In the genomic region with DNA sequence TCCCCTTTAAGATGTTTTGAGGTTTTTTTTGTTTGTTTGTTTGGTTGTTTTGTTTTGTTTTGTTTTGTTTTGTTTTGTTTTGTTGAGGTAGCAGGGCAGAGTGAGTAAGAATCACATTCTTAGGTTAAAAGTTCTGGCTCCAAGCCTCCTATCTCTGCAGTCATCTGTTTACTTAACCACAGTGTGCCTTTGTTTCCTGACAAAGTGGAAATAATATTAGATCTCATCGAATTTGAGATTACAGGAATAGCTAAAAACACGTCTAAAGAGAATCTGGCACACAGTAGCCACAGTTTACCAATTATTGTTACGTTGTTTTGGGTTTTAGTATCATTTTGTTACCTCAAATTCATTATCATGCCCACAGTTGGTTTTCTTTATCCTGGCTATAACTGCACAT, we compare ENCODE assay signal across 21 mouse cellular contexts. TPM values are rescaled to one million over a fixed set of nuclear protein-coding genes. Genes with fewer than 3 reads are reported as not detected.
A peak's percentile ranks its signal among the peaks of the same experiment; 100 is the strongest.
DNase-seq lines count a peak whose midpoint lies in the region; ATAC-seq and TF ChIP-seq lines count a peak whose summit lies in the region.
"Had no signal": no experiment of that assay in that cellular context is flagged by ENCODE, and none has a peak within 500 bp of the region (broad histone marks: within the 10 kb centered on the region; RNA-seq: fewer than 3 reads in every experiment).

No protein-coding gene starts in this region.

- peaks cover 11% of the 10 kb centered on the region; the same call in 1 of the 2 replicates for H3K4me1 ChIP-seq in heart, embryonic 12.5 days (replicated peaks)
- H3K4me1 ChIP-seq in heart, postnatal 0 days (ENCODE audit: control insufficient read depth, insufficient read depth), result no peaks in the 10 kb centered on the region
- peaks cover 3% of the 10 kb centered on the region; the same call in 1 of the 2 replicates for H3K4me1 ChIP-seq in forebrain, embryonic 10.5 days

- H3K9me3 ChIP-seq in heart, embryonic 12.5 days (replicated peaks), result no peaks in the 10 kb centered on the region
- no peaks in the 10 kb centered on the region for H3K9me3 ChIP-seq in heart, postnatal 0 days (replicated peaks; ENCODE audit: control insufficient read depth, low read length)
- no peaks in the 10 kb centered on the region for H3K9me3 ChIP-seq in forebrain, embryonic 10.5 days
- H3K9me3 ChIP-seq: embryonic facial prominence, embryonic 10.5 days; hindbrain, embryonic 10.5 days had no signal

- H3K4me2 ChIP-seq in heart, embryonic 12.5 days, result no peak overlapping the region
- no peak overlapping the region for H3K4me2 ChIP-seq in heart, postnatal 0 days (ENCODE audit: low read depth, low read length)
- H3K4me2 ChIP-seq: hindbrain, embryonic 14.5 days had no signal

- H3K36me3 ChIP-seq in heart, embryonic 12.5 days, result peaks cover 8% of the 10 kb centered on the region
- H3K36me3 ChIP-seq in heart, postnatal 0 days (replicated peaks; ENCODE audit: control insufficient read depth, insufficient read depth, low read length), result peaks cover 5% of the 10 kb centered on the region
- peaks cover 5% of the 10 kb centered on the region for H3K36me3 ChIP-seq in forebrain, embryonic 10.5 days (replicated peaks)
- H3K36me3 ChIP-seq: embryonic facial prominence, embryonic 10.5 days had no signal

- no peak for ATAC-seq in heart, embryonic 12.5 days (ENCODE audit: insufficient number of reproducible peaks, low FRiP score)
- ATAC-seq in heart, postnatal 0 days (ENCODE audit: insufficient read depth, low read depth), result no peak
- ATAC-seq: forebrain, embryonic 14.5 days; intestine, embryonic 16.5 days had no signal

- TF ChIP-seq EP300 in heart, postnatal 0 days (IDR thresholded peaks at IDR 0.05; ENCODE audit: low read depth), result no peak

- no peak for TF ChIP-seq CTCF in heart, postnatal 0 days (IDR thresholded peaks at IDR 0.05; ENCODE audit: low read depth)

- DNase-seq in heart, postnatal 36 days, result no peak
- no peak for DNase-seq in heart, postnatal 0 days (ENCODE audit: low spot score)
- no peak for DNase-seq in heart, postnatal 4 days
- DNase-seq in induced T-regulatory cell, adult 2 months (ENCODE audit: low read depth), result peak; percentile 7
- no peak for DNase-seq in adrenal gland, adult 18-20 months (ENCODE audit: low spot score in 2 of 2)
- DNase-seq in forebrain, embryonic 10.5 days (ENCODE audit: extremely low spot score, low spot score), result no peak
- DNase-seq: cerebellum, adult 2 months; cerebellum, postnatal 10 days; gastrocnemius, postnatal 10 days; heart, adult 2 months; heart, postnatal 10 days; kidney, adult 2 months had no signal

- no peak overlapping the region for H3K4me3 ChIP-seq in heart, embryonic 12.5 days
- H3K4me3 ChIP-seq in heart, postnatal 0 days (ENCODE audit: low read depth, low read length), result no peak overlapping the region
- H3K4me3 ChIP-seq in forebrain, embryonic 10.5 days, result no peak overlapping the region
- H3K4me3 ChIP-seq: embryonic facial prominence, embryonic 10.5 days; heart, adult 2 months; hindbrain, embryonic 10.5 days had no signal

- H3K27ac ChIP-seq in heart, embryonic 12.5 days (ENCODE audit: poor library complexity, severe bottlenecking), result peak overlapping the region; percentile 22; the same call in 1 of the 2 replicates
- H3K27ac ChIP-seq in heart, postnatal 0 days (ENCODE audit: low read depth), result peak overlapping the region; percentile 49; the same call in 1 of the 2 replicates
- no peak overlapping the region for H3K27ac ChIP-seq in forebrain, embryonic 10.5 days
- H3K27ac ChIP-seq: embryonic facial prominence, embryonic 10.5 days; heart, adult 2 months; hindbrain, embryonic 10.5 days; hindbrain, embryonic 14.5 days had no signal

- H3K27me3 ChIP-seq in heart, embryonic 12.5 days (replicated peaks), result no peaks in the 10 kb centered on the region
- H3K27me3 ChIP-seq in heart, postnatal 0 days (ENCODE audit: control insufficient read depth, insufficient read depth, low read length), result no peaks in the 10 kb centered on the region
- H3K27me3 ChIP-seq in forebrain, embryonic 10.5 days (ENCODE audit: poor library complexity, severe bottlenecking), result no peaks in the 10 kb centered on the region

- WGBS in heart, embryonic 12.5 days, result 74% methylated on average over 3 of the region's 3 CpGs
- 66% methylated on average over 3 of the region's 3 CpGs for WGBS in heart, postnatal 0 days
- WGBS in forebrain, embryonic 10.5 days, result 85% methylated on average over 3 of the region's 3 CpGs

- H3K9ac ChIP-seq in heart, embryonic 12.5 days, result no peak overlapping the region
- H3K9ac ChIP-seq in heart, postnatal 0 days (replicated peaks; ENCODE audit: low read depth, low read length), result peak overlapping the region; percentile 14; the same call in 1 of the 2 replicates
- H3K9ac ChIP-seq: hindbrain, embryonic 14.5 days had no signal

- intact Hi-C loops in heart, postnatal 36 days (cut with DNase I), result no loop called here

RNA-seq across cellular contexts. Expression of a gene that starts 9.3 kb away (rescaled TPM):
- 30.9 and 31.7 TPM in 2 replicates for polyA plus RNA-seq in heart, embryonic 12.5 days (2016; fragmentation: Nextera tagmentation; extraction: Ambion mirVana)
- 10 to 100 TPM; 13.3 to 14.5 TPM for total RNA-seq in heart, postnatal 36 days (2021)
- total RNA-seq in heart, postnatal 0 days (2014; rRNA removed; ENCODE audit: low replicate concordance), result 15.1 and 20.0 TPM in 2 replicates
- polyA plus RNA-seq in heart, postnatal 0 days (2015; fragmentation: Nextera tagmentation; extraction: Ambion mirVana), result 13.0 and 13.2 TPM in 2 replicates
- total RNA-seq in heart, postnatal 4 days (2021), result 10 to 100 TPM; 18.4 to 20.7 TPM
- 10 to 100 TPM; 12.8 to 14.9 TPM for total RNA-seq in adrenal gland, adult 18-20 months (2021)
- polyA plus RNA-seq in forebrain, embryonic 10.5 days (2016; fragmentation: Nextera tagmentation; extraction: Ambion mirVana), result 44.7 and 45.1 TPM in 2 replicates

RNA-seq across cellular contexts. Expression of a gene that starts 9.3 kb away (rescaled TPM):
- 124 and 131 TPM in 2 replicates for polyA plus RNA-seq in heart, embryonic 12.5 days (2016; fragmentation: Nextera tagmentation; extraction: Ambion mirVana)
- total RNA-seq in heart, postnatal 36 days (2021), result 10 to 100 TPM; 84.7 to 89.3 TPM
- total RNA-seq in heart, postnatal 0 days (2014; rRNA removed; ENCODE audit: low replicate concordance), result 131 and 172 TPM in 2 replicates
- 307 TPM in 2 replicates for polyA plus RNA-seq in heart, postnatal 0 days (2015; fragmentation: Nextera tagmentation; extraction: Ambion mirVana)
- total RNA-seq in heart, postnatal 4 days (2021), result 10 to 100 TPM; 83.0 to 86.7 TPM
- 10 to 100 TPM; 74.5 to 78.6 TPM for total RNA-seq in adrenal gland, adult 18-20 months (2021)
- 115 and 125 TPM in 2 replicates for polyA plus RNA-seq in forebrain, embryonic 10.5 days (2016; fragmentation: Nextera tagmentation; extraction: Ambion mirVana)

RNA-seq across cellular contexts. Expression of a gene that starts 20.7 kb away (rescaled TPM):
- 0.49 TPM in 1 of 2 replicates, not detected in the other for polyA plus RNA-seq in heart, embryonic 12.5 days (2016; fragmentation: Nextera tagmentation; extraction: Ambion mirVana)
- not detected for total RNA-seq in heart, postnatal 36 days (2021)
- total RNA-seq in heart, postnatal 0 days (2014; rRNA removed; ENCODE audit: low replicate concordance), result not detected in 2 replicates
- 0.49 TPM in 1 of 2 replicates, not detected in the other for polyA plus RNA-seq in heart, postnatal 0 days (2015; fragmentation: Nextera tagmentation; extraction: Ambion mirVana)
- total RNA-seq in heart, postnatal 4 days (2021), result not detected
- not detected for total RNA-seq in adrenal gland, adult 18-20 months (2021)
- 0.20 and 0.21 TPM in 2 replicates for polyA plus RNA-seq in forebrain, embryonic 10.5 days (2016; fragmentation: Nextera tagmentation; extraction: Ambion mirVana)
- total RNA-seq: adrenal gland, adult 2 months; adrenal gland, postnatal 25 days; gastrocnemius, postnatal 10 days; gastrocnemius, postnatal 4 days; heart, adult 2 months; heart, postnatal 10 days had no signal
- polyA plus RNA-seq: adrenal gland, adult 2 months; forebrain, embryonic 14.5 days; hindbrain, embryonic 10.5 days had no signal

RNA-seq across cellular contexts. Expression of a gene that starts 48.1 kb away (rescaled TPM):
- 2.9 and 3.6 TPM in 2 replicates for polyA plus RNA-seq in heart, embryonic 12.5 days (2016; fragmentation: Nextera tagmentation; extraction: Ambion mirVana)
- under 1 TPM; 0.86 to 0.92 TPM for total RNA-seq in heart, postnatal 36 days (2021)
- total RNA-seq in heart, postnatal 0 days (2014; rRNA removed; ENCODE audit: low replicate concordance), result 1.1 and 10.3 TPM in 2 replicates
- polyA plus RNA-seq in heart, postnatal 0 days (2015; fragmentation: Nextera tagmentation; extraction: Ambion mirVana), result 1.6 and 1.7 TPM in 2 replicates
- total RNA-seq in heart, postnatal 4 days (2021), result 1 to 10 TPM; 2.6 to 3.6 TPM
- total RNA-seq in adrenal gland, adult 18-20 months (2021), result 1 to 10 TPM; 2.3 to 2.5 TPM
- polyA plus RNA-seq in forebrain, embryonic 10.5 days (2016; fragmentation: Nextera tagmentation; extraction: Ambion mirVana), result 8.3 and 9.2 TPM in 2 replicates
